Mouse (Mus musculus) heart, adult 2 months (tissue): ENCODE results near the gene Prss3.
"Not testable (repeated sequence)": the region's sequence is repeated elsewhere in the genome, so short reads cannot be mapped to it uniquely, and the experiment has no call there.

Experiments used
- CTCF ChIP-seq: fragments of 200-600 bp; IDR thresholded peaks from 2 replicates; pipeline ENCODE4 v1.8.1; 2022; ENCODE audit warnings: antibody characterized with exemption, mild to moderate bottlenecking, moderate library complexity
- POLR2A ChIP-seq: fragments of 200-500 bp; IDR thresholded peaks from 2 replicates; pipeline ENCODE4 v1.6.1; 2011; ENCODE audit warnings: mild to moderate bottlenecking, low read depth, low read length, control low read depth; ENCODE audit not compliant: insufficient read depth

DNA sequence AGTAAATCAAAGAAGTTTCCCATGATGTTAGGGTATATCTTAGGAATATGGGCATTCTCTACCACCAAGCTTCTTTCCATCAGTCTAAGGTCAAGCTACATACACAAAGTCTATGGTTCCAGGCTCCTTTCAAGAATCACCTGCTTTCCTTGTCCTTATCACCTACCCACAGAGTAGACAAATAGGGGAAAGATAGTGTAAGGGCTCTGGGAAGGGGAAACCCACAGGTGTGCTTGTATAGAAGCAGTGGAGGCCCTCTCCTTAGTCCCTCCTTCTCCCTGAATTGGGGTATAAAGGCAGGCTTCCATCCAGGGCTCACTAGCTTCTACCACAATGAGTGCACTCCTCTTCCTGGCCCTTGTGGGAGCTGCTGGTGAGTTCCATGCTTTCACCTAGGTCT, 14.6 kb upstream of the Prss3 start, which contains the start of gene Gm5771:
- not testable (repeated sequence) for TF ChIP-seq CTCF, POLR2A
